Mouse (Mus musculus): ENCODE measurements around the gene Mvb12b. TPM values are rescaled to one million over a fixed set of nuclear protein-coding genes. Genes with fewer than 3 reads are reported as not detected.

The Mvb12b gene
- total RNA-seq, 2 experiments from 2014 or later = 17.4 to 23.0 TPM

DNA sequence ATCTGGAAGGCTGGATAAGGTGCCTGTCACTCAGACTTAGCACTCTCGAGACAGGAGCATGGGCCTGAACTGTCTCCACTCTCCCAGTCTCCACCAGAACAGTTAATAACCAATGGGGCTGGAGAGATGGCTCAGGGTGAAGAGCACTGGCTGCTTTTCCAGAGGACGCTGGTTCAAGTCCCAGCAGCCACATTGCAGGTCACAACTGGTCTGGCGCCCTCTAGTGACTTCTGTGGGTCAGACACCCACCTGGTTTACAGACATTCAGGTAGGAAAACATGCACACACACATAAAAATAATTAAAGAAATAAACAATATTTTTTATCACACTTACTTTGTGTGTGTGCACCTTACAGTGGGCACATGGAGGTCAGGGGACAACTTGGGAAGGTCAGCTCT lies 191.3 kb downstream of the Mvb12b start:
- DNase-seq = no peak

DNA sequence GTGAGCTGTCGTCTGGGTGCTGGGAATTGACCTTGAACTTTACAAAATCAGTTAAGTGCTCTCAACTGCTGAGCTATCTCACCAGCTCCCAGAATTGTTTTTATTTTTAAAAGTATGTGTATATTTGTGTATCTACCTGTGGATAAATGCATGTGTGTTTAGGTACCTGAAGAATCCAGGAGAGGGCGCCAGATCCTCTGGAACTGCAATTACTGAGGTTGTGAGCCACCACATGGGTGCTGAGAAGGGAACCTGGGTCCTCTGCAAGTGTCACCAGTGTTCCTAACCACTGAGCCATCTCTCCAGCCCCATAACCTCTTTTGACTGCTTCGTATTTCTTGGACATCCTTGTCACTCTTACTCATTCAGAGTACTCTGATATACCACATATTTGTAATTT lies 193.8 kb downstream of the Mvb12b start:
- DNase-seq = no peak

DNA sequence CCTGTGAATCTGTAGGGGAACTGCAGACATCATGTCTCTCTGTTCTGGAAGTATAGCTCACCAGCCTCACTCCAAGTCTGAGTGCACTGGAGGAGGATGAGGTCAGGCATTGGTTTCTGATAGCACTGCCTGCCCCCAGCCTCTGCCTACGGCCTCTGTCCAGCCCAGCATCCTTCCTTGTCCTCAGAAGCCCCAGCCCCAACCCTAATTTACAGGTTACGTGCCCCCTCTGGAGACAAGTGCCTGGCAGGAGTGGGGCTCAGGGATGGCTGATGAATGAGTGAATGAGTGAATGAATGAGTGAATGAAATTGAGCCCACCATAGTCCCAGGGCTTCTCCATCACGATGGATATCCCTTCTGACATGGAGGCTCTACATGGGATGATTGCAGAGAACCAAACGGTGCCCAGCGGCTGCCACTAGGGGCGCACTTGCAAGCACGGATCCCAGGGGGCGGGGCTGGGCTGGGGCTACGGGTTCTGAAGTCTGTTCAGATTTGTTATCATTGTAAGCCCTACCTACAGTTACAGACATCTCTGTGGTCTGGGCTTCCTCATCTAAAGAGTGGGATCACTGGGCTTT lies 197.8 kb downstream of the Mvb12b start:
- DNase-seq = peak; percentile 61

DNA sequence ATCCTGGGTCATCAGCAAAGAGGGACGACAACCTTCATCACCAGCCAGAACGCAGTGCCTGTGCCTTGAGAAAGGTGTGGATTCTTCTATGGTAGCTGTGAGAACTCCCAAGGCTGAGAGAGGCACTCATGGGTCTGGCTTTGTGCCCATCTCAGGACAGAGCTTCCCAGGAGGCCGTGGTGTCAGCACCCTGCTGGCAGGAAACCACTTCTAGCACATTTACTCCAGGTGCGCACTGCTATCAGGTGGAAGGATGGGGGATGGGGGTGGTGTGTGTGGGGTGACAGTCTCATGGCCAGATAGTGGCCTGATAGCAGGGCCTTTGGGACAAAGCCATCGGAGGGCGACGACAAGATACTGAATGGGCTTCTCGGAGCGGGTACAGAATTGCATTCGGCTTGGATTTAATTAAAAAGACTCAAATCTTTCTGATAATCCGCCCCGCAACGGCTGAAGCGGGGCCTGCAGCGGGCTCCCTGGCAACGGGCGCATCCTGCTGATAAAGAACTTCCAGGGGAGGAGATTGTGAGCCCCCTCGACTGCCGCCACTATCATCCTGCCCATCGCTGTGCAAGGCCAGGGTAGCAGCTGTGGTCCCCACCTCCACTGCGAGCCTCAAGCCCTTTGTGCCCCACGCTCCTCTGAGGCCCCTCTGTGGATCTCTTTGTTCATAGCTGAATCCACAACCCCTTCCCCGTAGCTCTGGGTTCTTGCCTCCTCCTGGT lies 198.4 kb downstream of the Mvb12b start:
- DNase-seq = no peak

- no peak for DNase-seq
Observed at GRCm38 (mm10) chr2:33683594-33683993, 204.2 kb downstream of the Mvb12b start.

GRCm38 (mm10) chr2:33683095-33683494 lies 204.7 kb downstream of the Mvb12b start:
- DNase-seq = no peak

DNA sequence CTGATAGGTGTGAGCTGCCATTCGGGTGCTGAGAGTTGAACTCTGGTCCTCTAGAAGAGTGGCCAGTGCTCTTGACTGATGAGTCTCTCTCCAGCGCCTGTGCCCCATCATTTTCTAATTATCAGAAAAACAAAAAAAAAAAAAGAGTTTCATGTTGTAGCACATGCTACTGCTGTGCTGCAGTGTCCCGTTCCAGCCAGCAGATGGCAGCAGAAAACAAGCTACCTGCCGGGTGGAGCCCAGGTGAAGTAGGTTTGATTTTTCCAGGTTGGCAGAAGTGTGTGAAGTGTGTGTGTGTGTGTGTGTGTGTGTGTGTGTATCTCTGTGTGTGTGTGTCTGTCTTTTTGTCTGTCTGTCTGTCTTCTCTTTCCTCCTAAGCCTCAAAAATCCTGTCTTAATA lies 205.5 kb downstream of the Mvb12b start:
- DNase-seq = peak; percentile 86

Other genes with a start within 250 kb of the Mvb12b start
- under 1 TPM in 1 of 2 experiments, not detected in 1; 0.09 TPM for gene Lmx1b, start 247.4 kb downstream of the Mvb12b start, total RNA-seq (2021)